Mouse (Mus musculus) right cerebral cortex, postnatal 36 days (tissue): Measurements from ENCODE around the gene Ntsr2.
"Not testable (repeated sequence)": the region's sequence is repeated elsewhere in the genome, so short reads cannot be mapped to it uniquely, and the experiment has no call there.

ENCODE experiments used
- DNase-seq, 2 experiments: peaks; one replicate each; pipeline ENCODE4 v3.0.0; 2022; ENCODE audit warnings: low spot score in 2 of 2, mixed read lengths in 1 of 2

Gene Ntsr2

GRCm38 (mm10) chr12:16648273-16648672 is 4.9 kb upstream of the Ntsr2 start:
- no peak for DNase-seq

- DNase-seq, result no peak
Observed at GRCm38 (mm10) chr12:16649819-16650218, 3.4 kb upstream of the Ntsr2 start.

GRCm38 (mm10) chr12:16655604-16656003 is 2.4 kb downstream of the Ntsr2 start:
- DNase-seq, result no peak

GRCm38 (mm10) chr12:16656906-16657875 is 4.0 kb downstream of the Ntsr2 start:
- DNase-seq, result peak in 1 of 2 experiments; percentile 14

- no peak for DNase-seq
Observed at GRCm38 (mm10) chr12:16661459-16661858, 8.3 kb downstream of the Ntsr2 start.

- DNase-seq, result no peak
Observed at GRCm38 (mm10) chr12:16661936-16662335, 8.8 kb downstream of the Ntsr2 start.

GRCm38 (mm10) chr12:16662955-16663585 is 9.9 kb downstream of the Ntsr2 start:
- DNase-seq, result peak in 1 of 2 experiments; percentile 36

- DNase-seq, result no peak
Observed at GRCm38 (mm10) chr12:16665022-16665421, 11.8 kb downstream of the Ntsr2 start.

GRCm38 (mm10) chr12:16669176-16669575 is 16.0 kb downstream of the Ntsr2 start:
- DNase-seq, result no peak

- no peak for DNase-seq
Observed at GRCm38 (mm10) chr12:16672246-16672645, 19.1 kb downstream of the Ntsr2 start.

- DNase-seq, result no peak
Observed at GRCm38 (mm10) chr12:16690631-16691030, 37.4 kb downstream of the Ntsr2 start.

- DNase-seq, result no peak
Observed at GRCm38 (mm10) chr12:16694783-16695182, 41.6 kb downstream of the Ntsr2 start.

- not testable (repeated sequence) for DNase-seq
Observed at GRCm38 (mm10) chr12:16695252-16695651, 42.1 kb downstream of the Ntsr2 start.

GRCm38 (mm10) chr12:16696146-16696545 is 43.0 kb downstream of the Ntsr2 start:
- no peak for DNase-seq

GRCm38 (mm10) chr12:16698691-16699090 is 45.5 kb downstream of the Ntsr2 start:
- DNase-seq, result no peak
